Mouse (Mus musculus): ENCODE results near the gene Pip4k2b.

Pip4k2b gene

GRCm38 (mm10) chr11:97696669-97697068 is 47.8 kb downstream of the Pip4k2b start:
- intact Hi-C loops (cut with DNase I): no loop called here

DNA sequence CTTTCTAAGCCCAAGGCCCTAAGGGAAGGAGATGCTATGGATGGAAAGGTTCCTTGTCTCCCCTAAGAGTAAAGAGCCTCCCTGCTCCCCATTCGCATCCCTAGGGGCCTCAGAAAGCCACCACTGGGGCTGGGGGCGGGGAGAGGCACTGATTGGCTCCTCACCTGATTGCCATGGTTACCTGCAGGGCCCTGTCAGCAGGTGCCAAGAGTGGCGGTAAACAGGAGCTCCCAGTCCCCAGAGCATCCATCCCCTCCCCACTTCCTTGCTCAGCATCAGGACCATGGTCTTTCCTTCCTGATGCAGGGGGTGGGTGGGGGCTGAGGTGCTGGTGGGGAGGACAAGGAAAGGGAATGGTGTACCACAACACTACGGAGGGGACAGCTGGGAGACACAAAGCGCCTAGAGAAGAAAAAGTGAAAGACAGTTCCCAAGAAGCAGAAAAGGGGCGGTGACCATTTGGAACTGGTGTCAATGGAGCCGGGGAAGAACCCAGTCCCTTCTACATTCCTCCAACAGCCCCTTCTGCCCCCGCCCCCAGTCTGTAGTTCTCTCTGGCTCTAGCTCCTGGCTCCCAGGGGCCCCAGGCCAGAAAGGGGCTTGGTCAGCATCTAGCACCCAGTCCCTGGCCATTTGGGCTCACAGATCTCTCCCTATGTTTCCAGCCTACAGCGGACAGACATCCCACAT is 48.6 kb downstream of the Pip4k2b start:
- intact Hi-C loops (cut with DNase I): no loop called here

DNA sequence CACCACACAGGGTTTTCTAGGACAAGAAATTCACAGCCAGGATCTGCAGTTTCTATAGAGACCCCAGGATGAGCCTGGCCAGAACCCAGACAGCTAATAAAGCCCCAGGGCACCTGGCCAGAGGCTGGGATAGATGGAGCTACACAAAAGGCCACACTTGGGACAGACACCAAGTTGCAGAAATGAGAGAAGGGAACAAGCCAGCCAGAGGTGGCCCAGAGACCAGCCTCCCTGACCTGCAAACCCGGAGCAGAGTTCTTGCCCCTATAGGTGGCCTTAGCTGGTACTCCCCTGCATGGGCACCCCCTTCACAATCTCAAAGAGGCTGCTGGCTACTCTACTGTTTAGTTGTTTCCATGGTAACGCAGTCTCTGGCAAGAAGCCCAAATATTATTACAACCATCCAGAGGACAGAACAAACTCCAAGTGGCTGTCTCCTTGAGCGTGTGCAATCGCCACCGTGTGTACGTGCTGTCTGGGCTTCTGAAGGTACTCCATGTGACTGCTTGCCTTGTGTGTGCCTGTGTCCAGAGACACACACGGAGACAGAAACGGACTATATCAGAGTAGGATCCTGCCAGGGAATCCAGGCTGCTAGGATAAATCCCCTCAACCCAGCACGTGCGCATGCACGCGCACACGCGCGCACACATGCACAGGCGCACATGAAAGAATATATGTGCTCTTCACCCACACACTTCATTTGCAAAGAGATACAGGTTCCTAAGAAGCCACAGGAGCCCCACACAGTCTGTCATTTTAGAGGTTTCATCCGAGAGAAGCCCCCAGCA is 49.4 kb downstream of the Pip4k2b start:
- intact Hi-C loops (cut with DNase I): no loop called here

DNA sequence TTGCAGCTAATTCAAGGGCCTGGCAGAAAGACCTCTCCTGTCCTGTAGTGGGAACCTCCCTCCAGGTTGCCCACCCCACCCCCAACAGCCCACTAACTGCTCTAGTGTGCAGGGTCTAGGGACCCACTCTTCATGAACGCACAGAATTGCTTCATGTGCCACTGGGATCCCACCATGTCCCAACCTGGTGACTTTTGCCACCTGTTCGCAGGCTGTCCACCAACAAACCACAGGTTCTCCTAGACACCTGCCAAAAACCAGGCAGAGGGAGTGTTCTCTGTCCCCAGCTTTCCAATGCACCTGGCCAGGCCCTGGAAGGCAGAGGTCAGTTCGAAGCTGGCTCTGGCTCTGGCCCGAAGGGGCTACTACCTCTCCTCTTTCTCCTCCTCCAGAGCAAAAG is 50.1 kb downstream of the Pip4k2b start:
- intact Hi-C loops (cut with DNase I): no loop called here

DNA sequence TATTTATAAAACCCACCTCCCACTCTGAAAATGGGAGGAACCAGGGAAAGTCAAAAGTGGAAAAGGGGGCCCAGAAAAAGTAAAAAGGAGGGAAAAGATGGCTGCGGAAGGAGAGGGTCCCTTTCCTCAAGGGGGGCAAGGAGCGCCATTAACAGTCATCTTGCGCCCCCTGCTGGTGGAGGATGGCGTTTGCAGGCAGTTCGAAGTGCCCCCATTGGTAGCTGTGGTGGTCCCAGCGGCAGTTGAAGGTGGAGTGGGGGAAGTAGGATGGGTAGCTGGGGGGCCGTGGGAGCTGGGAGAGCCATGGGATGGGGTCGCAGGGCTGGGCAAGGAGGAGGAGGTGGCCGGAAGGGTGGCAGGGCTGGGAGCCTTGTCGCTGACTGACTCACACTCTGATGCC is 54.6 kb downstream of the Pip4k2b start:
- intact Hi-C loops (cut with DNase I): loop anchor here (2.0 kb wide), 1 partner anchor 45 kb away; no protein-coding TSS in a partner anchor

GRCm38 (mm10) chr11:97687061-97687460 is 57.4 kb downstream of the Pip4k2b start:
- intact Hi-C loops (cut with DNase I): no loop called here

DNA sequence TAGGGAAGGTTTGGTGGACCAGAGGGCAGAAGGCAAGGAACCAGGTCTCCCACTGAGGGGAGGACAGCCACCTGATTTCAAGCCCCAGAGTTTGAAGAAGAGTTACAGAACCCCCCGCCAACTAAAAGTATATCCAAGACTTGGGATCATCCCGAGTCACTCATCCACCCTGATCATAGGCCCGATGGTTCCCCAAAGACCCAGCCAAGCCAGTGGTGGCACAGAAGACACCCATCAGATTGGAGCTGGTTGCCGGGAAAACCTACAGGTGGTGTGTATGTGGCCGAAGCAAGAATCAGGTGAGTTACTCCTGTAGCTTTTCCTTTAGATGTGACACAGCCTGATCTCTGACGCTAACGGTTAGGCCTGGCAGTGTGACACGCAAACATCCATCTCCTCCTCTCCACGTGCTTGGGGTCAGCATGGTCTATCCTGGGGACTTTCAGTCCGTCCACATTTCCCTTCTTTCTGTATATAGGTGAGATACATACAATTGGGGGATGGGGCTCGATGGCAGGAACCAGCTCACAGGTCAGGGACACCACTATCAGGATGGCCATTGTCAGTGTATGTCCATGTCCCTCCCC is 58.1 kb downstream of the Pip4k2b start:
- intact Hi-C loops (cut with DNase I): no loop called here

DNA sequence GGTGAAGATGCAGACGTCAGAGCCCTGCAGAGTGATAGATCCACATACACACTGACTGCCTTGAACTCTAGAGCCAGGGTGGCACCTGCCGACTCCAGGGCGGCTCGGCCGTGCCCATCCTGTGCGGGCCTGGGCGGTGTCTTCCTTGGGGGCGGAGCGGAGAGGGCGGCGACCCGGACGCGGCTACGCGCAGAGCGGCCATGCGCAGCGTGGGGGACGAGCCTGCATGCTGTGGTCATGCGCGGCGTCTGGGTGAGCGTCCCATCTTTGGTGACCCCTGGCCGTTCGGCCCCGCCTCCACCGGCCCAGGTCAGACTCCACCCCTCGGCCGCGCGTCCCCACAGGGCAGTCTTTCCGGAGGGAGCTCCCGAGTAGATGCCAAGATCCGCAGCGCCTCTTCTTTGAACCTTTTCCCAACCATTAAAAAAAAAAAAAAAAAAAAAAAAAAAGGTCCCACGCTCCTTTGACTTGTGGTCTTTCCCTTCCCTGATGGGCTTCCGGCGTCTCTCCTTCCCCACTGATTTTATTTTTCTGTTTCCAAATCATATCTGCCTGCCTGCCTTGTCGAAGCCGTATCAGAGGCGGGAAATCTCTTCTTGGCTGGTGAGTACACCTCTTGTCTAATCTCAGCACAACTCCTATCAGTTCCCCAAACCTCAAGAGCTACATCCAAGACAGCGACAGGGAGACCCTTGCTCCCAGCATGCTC is 58.7 kb downstream of the Pip4k2b start, which contains the start of gene Cisd3:
Gene Cisd3, plus strand, starts transcription at position 214 of the 709 bp plus-strand sequence.
- intact Hi-C loops (cut with DNase I): no loop called here

DNA sequence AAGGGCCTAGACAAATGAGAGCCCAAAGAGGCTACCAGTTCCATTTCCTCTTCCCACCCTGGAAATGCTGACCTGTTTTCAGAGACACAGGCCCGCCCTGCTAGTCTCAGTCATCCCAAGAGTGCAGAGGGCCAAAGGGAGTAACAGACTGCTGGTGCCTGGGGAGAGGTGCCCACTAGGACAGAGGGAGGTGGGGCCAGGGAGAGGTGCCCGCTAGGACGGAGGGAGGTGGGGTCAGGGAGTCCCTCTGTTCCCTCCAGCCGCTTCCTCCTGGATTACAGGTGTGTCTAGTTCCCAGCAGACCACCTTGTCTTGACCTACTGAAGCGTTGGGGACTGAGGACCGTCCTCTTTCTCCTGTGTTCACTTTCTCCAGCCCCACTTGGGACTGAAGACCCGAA is 59.7 kb downstream of the Pip4k2b start:
- intact Hi-C loops (cut with DNase I): no loop called here

GRCm38 (mm10) chr11:97684063-97684680 is 60.3 kb downstream of the Pip4k2b start:
- intact Hi-C loops (cut with DNase I): no loop called here

DNA sequence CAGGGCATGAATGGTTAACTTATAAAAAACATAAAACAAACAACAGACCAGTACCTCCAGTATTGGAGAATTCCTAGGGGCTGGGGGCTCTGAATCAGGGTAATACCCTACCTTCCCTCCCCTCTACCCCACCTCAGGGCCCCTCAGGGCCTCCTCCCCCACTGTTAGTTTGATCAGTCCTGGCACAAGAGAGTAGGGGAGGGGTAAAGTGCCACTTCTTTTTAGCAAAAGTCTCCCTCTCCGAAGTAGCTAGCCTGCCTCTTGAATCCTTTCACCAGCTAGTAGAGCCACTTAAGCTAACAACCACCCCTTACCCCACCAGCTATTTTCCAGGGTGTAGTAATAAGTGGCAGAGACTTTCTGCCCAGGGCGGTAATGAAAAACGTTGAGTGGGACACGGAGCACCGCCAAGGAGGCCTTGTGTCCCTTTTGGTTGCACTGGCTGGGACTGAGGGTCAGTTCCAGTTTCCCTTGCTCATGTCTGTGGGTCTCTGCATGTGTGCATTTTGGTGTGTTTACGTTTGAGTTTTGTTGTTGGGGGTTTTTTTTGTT is 61.9 kb downstream of the Pip4k2b start:
- intact Hi-C loops (cut with DNase I): no loop called here

DNA sequence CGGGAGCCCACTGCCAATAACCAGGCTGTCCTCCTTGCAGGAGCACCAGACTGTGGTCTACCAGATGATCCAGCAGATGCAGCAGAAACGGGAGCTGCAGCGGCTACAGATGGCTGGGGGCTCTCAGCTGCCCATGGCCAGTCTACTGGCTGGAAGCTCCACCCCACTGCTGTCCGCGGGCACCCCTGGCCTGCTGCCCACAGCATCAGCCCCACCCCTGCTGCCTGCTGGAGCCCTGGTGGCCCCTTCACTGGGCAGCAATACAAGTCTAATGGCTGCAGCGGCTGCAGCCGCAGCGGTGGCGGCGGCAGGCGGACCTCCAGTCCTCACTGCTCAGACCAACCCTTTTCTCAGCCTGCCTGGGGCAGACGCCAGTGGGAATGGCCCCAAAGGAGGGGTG is 64.1 kb downstream of the Pip4k2b start:
- intact Hi-C loops (cut with DNase I): no loop called here

- intact Hi-C loops (cut with DNase I): no loop called here
Measured at GRCm38 (mm10) chr11:97678301-97678700, 66.2 kb downstream of the Pip4k2b start.

GRCm38 (mm10) chr11:97677842-97678241 is 66.7 kb downstream of the Pip4k2b start:
- intact Hi-C loops (cut with DNase I): no loop called here

DNA sequence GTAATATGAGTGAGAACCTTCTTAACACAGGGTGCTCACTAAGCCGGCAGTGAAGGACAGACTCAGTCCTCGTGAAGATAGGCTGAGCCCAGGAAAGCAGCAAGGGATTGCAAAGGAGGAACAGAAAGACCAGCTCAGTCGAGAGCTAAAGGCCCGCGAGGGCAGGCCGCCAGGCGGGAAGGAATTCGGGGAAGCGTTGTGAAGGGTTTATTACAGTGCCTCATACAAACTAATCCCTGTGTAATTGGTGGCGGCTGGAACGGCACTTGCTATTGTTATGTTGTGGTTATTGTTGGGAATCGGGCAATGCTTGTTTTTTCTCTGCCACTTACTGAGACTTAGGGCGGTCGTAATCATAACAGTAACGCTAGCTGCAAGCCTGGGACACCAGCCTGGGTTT is 67.1 kb downstream of the Pip4k2b start:
- intact Hi-C loops (cut with DNase I): no loop called here

- intact Hi-C loops (cut with DNase I): no loop called here
Measured at GRCm38 (mm10) chr11:97676050-97676754, 68.3 kb downstream of the Pip4k2b start.

GRCm38 (mm10) chr11:97673148-97673547 is 71.4 kb downstream of the Pip4k2b start:
- intact Hi-C loops (cut with DNase I): no loop called here

DNA sequence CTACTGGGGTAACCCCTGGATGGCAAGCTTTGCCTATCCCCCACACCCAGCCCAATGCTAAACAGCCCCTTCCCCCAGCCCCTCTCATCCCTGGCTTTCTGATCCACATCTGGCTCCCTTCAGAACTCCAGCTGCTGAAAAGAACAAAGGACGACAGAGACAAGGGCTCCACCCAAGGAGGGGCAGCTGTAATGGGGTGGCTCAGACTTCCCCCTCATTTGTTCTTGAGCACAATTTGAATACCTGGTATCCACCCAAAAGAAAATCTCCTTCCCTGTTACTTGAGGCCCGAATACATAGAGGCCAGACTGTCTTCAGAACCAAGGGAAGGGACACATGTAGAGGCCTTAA is 73.4 kb downstream of the Pip4k2b start:
- intact Hi-C loops (cut with DNase I): no loop called here

DNA sequence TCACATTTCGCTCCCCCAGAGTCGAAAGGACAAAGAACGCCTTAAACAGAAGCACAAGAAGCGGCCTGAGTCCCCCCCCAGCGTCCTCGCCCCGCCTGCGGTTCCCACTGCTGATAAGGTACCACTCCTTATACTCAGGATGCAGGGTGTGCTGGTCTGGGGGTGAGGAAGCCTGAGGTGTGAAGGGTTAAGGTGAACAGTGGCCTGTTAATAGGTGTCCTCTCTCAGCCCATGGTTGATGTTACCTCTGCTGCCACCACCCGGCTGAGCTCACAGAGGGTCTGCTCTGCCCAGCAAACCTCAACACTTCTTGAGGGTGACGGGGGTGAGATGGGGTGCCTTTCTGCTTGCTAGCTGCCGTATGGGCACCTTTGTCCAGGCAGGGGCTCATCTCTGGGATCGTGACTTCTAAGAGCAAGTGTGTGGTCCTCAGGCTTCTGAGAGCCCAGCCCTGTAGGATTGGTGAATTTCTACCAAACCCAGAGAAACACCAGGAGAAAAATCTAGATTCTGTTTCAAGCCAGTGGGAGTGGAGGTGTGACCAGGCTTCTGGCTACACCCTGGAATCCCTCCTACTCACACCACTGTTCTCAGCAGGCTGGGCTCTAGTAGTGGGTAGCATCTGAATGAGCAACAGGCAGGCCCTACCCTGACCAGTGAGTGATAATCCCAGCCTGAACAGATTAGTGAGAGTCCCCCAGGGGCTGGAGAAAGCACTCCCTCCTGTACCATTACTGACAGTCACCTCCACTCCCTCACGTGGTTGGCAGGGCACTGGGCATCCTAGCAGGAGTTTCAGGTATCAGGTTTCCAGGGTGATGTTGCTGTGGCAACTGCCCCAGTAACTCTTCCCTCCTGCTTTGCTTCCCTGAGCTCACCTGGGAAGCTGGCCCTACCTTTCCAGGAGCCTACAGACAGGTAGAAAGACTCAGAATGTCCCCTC is 74.0 kb downstream of the Pip4k2b start:
- intact Hi-C loops (cut with DNase I): no loop called here

All from adrenal gland (tissue).